Mouse (Mus musculus): ENCODE data around the gene Rnase1.

DNA sequence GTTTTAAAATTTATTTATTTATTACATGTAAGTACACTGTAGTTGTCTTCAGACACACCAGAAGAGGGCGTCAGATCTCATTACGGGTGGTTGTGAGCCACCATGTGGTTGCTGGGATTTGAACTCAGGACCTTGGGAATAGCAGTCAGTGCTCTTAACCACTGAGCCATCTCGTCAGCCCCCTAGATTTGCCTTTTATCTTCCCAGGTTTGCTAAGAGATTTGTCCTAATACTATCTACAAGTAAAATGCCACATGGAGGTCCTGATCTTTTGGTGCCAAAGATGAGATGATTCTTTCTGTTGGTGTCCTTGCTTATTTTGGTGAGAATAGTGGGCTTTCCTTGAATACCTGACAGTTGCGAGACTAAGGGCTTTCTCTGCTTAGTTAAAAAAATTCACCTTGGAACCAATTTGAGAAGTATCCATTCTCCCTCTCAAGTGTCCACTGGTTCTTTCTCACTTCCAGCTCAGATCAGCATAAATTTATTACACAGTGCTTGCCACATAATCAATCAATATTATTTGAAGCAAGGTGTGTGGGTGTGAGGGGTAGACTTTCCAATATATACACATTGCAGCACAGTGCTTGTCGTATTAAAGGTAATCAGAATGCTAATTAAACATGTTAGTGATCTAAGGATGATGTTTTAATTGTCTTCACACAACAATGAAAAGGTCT, 9.6 kb upstream of the Rnase1 start:
- TF ChIP-seq CTCF (IDR thresholded peaks at IDR 0.05; ENCODE audit: borderline replicate concordance, insufficient read depth, low read depth, low read length) (no peak), POLR2A (IDR thresholded peaks at IDR 0.05; ENCODE audit: borderline replicate concordance, insufficient read depth, low read length) (no peak)
